Mouse (Mus musculus) forebrain, embryonic 13.5 days (tissue): ENCODE results near the gene Stim1. TPM values are rescaled to one million over a fixed set of nuclear protein-coding genes. Genes with fewer than 3 reads are reported as not detected.

ENCODE experiments used
- ATAC-seq: fragments of 200-750 bp; cut with Nextera tagmentation; 2 replicates; pipeline ENCODE4 v1.8.0; 2017
- H3K27ac ChIP-seq: fragments of 300-500 bp; sonication (generic); 2 replicates; pipeline ENCODE4 v1.5.1; 2015; ENCODE audit warnings: inconsistent platforms, mild to moderate bottlenecking, moderate library complexity
- H3K27me3 ChIP-seq: fragments of 300-500 bp; sonication (generic); 2 replicates; pipeline ENCODE4 v1.6.1; 2015; ENCODE audit warnings: mild to moderate bottlenecking, inconsistent platforms
- H3K36me3 ChIP-seq: fragments of 300-500 bp; sonication (generic); 2 replicates; pipeline ENCODE4 v1.6.1; 2015; ENCODE audit warnings: mild to moderate bottlenecking, inconsistent platforms; ENCODE audit not compliant: poor library complexity, severe bottlenecking
- H3K4me1 ChIP-seq: fragments of 300-500 bp; sonication (generic); 2 replicates; pipeline ENCODE4 v1.6.1; 2015; ENCODE audit warnings: inconsistent platforms
- H3K4me2 ChIP-seq: fragments of 300-500 bp; sonication (generic); 2 replicates; pipeline ENCODE4 v1.6.1; 2015; ENCODE audit warnings: inconsistent platforms, mild to moderate bottlenecking, moderate library complexity
- H3K4me3 ChIP-seq: fragments of 300-500 bp; sonication (generic); 2 replicates; pipeline ENCODE4 v1.5.1; 2015; ENCODE audit warnings: mild to moderate bottlenecking, inconsistent platforms
- H3K9ac ChIP-seq: fragments of 300-500 bp; sonication (generic); 2 replicates; pipeline ENCODE4 v1.6.1; 2015; ENCODE audit warnings: mild to moderate bottlenecking, inconsistent platforms
- H3K9me3 ChIP-seq: fragments of 300-500 bp; sonication (generic); replicated peaks from 2 replicates; pipeline ENCODE4 v1.6.1; 2016; ENCODE audit warnings: inconsistent platforms
- WGBS: fragments of 180-500 bp; shearing (Covaris S2); methylation state at CpG from one replicate; pipeline ENCODE4 v1.1.7; 2015; 5-methylcytosine and 5-hydroxymethylcytosine counted together
- polyA plus RNA-seq: library from polyadenylated mRNA; unstranded; fragments of >200 nt; fragmentation: Nextera tagmentation; extraction: Ambion mirVana; gene quantifications from 2 replicates; pipeline ENCODE4 v1.2.1, GENCODE M21; 2015

Gene Stim1
- polyA plus RNA-seq, 1 experiment from 2014 or later = 8.3 TPM

DNA sequence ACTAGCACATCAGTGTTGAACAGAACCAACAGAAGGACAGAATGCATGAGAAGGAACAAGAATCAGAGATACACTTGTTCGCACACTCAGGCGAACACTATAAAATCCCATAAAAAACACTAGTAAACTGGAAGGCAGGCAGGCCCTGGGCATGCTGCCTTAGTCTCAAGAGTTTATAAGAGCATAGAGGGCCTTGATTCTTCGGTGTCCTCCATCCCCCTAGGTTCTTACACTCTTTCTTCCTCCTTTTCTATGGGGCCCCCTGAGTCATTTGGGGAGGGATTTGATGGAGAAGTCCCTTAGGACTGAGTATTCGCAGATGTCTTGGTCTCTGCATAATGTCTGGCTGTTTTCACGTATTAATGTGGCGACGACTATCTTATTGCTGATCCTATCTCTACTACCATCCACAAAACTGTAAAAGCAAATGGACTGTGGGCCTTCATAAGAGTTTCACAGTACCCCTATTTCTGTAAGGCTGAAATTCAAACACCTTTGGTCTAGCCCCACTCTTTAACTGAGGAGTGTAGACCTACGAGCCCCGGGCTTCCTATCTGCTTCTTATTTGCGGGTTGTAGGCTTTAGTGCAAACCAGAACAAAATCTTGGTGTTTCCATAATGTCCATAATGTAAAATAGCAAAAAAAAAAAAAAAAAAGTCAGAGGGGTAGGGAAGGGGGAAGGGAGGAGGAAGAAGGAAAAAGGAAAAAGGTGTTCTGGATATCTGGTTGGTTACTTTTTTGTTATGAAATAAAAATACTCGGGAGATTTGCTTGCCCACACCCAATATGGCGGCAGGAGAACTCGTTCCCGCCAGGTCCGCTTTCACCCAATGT is 173.4 kb downstream of the Stim1 start:
- no peak; the same call in none of the 2 replicates for ATAC-seq
- peaks cover 15% of the 10 kb centered on the region for H3K36me3 ChIP-seq
- peaks cover 24% of the 10 kb centered on the region for H3K4me1 ChIP-seq
- H3K27ac ChIP-seq = no peak overlapping the region
- H3K27me3 ChIP-seq = peaks cover 3% of the 10 kb centered on the region; the same call in 1 of the 2 replicates
- H3K4me3 ChIP-seq = peak overlapping the region; percentile 75
- H3K9ac ChIP-seq = no peak overlapping the region
- no peaks in the 10 kb centered on the region for H3K9me3 ChIP-seq
- 55% methylated on average over 15 of the region's 15 CpGs for WGBS
- peak overlapping the region; percentile 36 for H3K4me2 ChIP-seq

DNA sequence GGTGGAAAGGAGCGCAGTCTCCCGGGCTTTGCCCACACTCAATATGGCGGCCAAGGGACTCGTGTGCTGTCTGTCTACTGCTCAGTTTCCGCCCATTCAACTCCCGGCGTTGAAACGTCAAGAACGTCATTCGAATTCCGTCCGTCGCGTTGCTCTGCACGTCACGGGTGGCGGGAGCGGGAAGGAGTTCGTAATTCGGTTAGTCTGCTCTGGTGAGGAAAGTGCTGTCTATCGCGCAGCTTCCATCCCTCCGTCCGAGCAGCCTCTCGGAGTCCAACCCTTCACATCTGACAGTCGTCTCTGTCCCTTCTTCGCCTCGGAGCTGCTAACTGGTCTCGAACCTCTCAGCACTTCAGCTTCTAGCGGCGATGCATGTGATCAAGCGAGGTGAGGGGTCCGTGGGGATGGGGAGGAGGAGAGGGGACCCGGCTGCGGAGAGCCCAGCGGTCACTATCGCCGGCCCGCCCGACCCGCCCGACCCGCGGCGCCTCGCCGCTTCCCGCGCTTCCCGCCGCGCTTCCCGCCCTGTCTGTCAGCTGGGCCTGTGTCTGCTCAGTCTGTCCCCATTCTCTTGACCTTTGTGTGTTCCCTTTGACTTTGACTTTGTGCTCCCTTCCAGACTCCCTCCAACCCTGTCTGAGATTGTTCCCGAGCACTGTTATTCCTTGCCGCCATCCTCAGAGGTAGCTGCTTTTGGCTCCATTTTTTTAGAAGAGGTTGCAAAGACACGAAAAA is 174.2 kb downstream of the Stim1 start, which contains the start of gene Rrm1:
Gene Rrm1 (plus strand): TSS at position 39 of the 735 bp plus-strand sequence.
- H3K9me3 ChIP-seq = no peaks in the 10 kb centered on the region
- peak within 1 kb of the TSS; percentile 74 for H3K27ac ChIP-seq
- H3K4me2 ChIP-seq = peak within 1 kb of the TSS; percentile 60
- H3K36me3 ChIP-seq = peaks cover 23% of the 10 kb centered on the region
- ATAC-seq = peak; percentile 100
- H3K4me1 ChIP-seq = peaks cover 24% of the 10 kb centered on the region
- WGBS = under 1% methylated on average over 36 of the region's 56 CpGs
- H3K9ac ChIP-seq = peak within 1 kb of the TSS; percentile 85
- peaks cover 3% of the 10 kb centered on the region; the same call in 1 of the 2 replicates for H3K27me3 ChIP-seq
- H3K4me3 ChIP-seq = peak within 1 kb of the TSS; percentile 75

DNA sequence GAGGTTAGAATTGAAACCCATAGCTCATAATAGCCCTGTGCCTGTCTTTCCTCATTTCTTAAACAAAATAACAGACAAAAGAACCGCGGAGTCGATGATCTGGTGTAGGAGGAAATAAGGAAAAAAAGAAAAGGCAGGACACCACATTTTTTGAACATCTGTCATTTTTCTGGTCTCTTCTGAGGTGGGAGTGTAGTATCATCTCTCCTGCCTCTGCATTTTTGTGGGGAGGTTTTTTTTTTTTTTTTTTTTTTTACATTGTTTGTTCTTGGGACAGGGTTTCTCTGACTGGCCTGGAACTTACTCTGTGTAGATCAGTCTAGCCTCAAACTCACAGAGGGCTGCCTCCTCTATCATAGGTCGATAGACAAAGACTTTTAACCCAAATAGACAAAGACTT is 174.8 kb downstream of the Stim1 start:
- Histone ChIP-seq H3K4me2 (peak overlapping the region; percentile 60), H3K27ac (peak overlapping the region; percentile 74; the same call in 1 of the 2 replicates), H3K27me3 (peaks cover 3% of the 10 kb centered on the region; the same call in 1 of the 2 replicates), H3K4me1 (peaks cover 24% of the 10 kb centered on the region), H3K9me3 (no peaks in the 10 kb centered on the region), H3K9ac (peak overlapping the region; percentile 85), H3K4me3 (peak overlapping the region; percentile 75), H3K36me3 (peaks cover 28% of the 10 kb centered on the region)
- 0% methylated on average over 4 of the region's 4 CpGs for WGBS
- no peak for ATAC-seq

GRCm38 (mm10) chr7:102444301-102444700 is 176.7 kb downstream of the Stim1 start:
- H3K36me3 ChIP-seq = peaks cover 43% of the 10 kb centered on the region
- H3K9ac ChIP-seq = no peak overlapping the region
- H3K4me3 ChIP-seq = no peak overlapping the region
- no peak for ATAC-seq
- 0 out of 2 replicates have a peak, but pooled peaks cover under 1% of the 10 kb centered on the region for H3K27me3 ChIP-seq
- H3K4me1 ChIP-seq = peaks cover 24% of the 10 kb centered on the region
- 89% methylated on average over 2 of the region's 2 CpGs for WGBS
- H3K9me3 ChIP-seq = no peaks in the 10 kb centered on the region
- 0 out of 2 replicates have a peak overlapping the region, but pooled peaks have one; percentile 1 for H3K4me2 ChIP-seq
- no peak overlapping the region for H3K27ac ChIP-seq

DNA sequence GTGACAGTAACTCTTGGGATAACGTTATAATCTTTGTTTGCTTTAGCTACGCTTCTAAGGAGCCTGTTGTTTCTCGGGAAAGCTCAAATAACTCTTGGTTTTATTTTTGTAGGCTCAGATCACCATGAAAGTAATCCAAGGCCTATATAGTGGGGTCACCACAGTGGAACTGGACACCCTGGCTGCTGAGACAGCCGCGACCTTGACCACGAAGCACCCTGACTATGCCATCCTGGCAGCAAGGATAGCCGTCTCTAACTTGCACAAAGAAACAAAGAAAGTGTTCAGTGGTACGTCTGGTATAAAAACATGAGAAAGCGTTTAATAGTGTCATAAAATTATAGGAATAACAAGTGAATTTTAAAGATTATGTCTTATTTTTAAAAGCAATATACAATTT is 178.8 kb downstream of the Stim1 start:
- H3K36me3 ChIP-seq = peaks cover 64% of the 10 kb centered on the region
- no peak for ATAC-seq
- WGBS = 94% methylated on average over 9 of the region's 9 CpGs
- peaks cover 24% of the 10 kb centered on the region for H3K4me1 ChIP-seq
- H3K4me3 ChIP-seq = no peak overlapping the region
- no peak overlapping the region for H3K4me2 ChIP-seq
- no peak overlapping the region for H3K9ac ChIP-seq
- no peaks in the 10 kb centered on the region for H3K27me3 ChIP-seq
- no peak overlapping the region for H3K27ac ChIP-seq
- H3K9me3 ChIP-seq = no peaks in the 10 kb centered on the region

DNA sequence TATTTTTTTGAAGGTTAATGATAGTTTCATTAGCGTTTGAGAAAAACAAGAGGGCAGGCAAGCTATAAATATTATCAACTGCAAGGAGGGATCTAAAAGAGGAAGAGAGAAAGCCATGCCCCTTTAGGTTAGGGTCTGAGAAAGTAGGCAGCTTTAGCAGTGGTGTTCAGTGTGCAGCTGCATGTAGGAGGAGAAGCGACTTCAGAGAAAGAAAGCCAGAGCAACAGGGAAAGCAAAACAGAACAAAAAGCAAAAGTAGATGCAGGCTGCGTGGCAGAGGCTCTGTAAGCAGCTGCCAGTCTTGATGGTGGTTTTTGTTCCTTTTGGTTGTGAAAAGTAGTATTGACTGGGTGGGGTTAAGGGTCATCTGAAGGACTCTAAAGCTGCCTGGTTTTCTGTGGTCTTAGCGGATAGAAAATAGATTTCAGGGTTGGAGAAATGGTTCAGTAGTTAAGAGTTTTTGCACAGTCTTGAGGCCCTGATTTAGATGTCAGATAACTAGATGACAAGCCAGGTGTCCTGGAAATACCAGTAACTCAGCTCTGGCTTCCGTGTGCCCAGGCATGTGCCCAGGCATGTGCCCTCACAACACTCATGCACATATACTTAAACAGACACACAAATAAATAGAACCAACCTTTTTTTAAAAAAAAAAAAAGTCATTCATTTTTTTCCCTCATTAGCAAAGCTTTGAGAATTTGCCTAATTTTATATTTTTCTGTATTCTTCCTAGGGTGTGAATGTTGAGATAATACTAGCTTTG is 191.2 kb downstream of the Stim1 start:
- H3K4me1 ChIP-seq = no peaks in the 10 kb centered on the region
- 77% methylated on average over 5 of the region's 5 CpGs for WGBS
- no peaks in the 10 kb centered on the region for H3K9me3 ChIP-seq
- no peak overlapping the region for H3K27ac ChIP-seq
- H3K9ac ChIP-seq = no peak overlapping the region
- no peaks in the 10 kb centered on the region for H3K27me3 ChIP-seq
- no peak overlapping the region for H3K4me2 ChIP-seq
- H3K36me3 ChIP-seq = peaks cover 97% of the 10 kb centered on the region
- no peak overlapping the region for H3K4me3 ChIP-seq
- ATAC-seq = no peak

GRCm38 (mm10) chr7:102467566-102467965 is 200.0 kb downstream of the Stim1 start:
- H3K27me3 ChIP-seq = no peaks in the 10 kb centered on the region
- H3K27ac ChIP-seq = no peak overlapping the region
- 90% methylated on average over 8 of the region's 8 CpGs for WGBS
- H3K4me2 ChIP-seq = no peak overlapping the region
- H3K4me3 ChIP-seq = no peak overlapping the region
- no peak for ATAC-seq
- no peak overlapping the region for H3K9ac ChIP-seq
- H3K36me3 ChIP-seq = peaks cover 78% of the 10 kb centered on the region
- no peaks in the 10 kb centered on the region for H3K4me1 ChIP-seq
- no peaks in the 10 kb centered on the region for H3K9me3 ChIP-seq

GRCm38 (mm10) chr7:102472675-102473074 is 205.1 kb downstream of the Stim1 start:
- Histone ChIP-seq H3K4me2 (no peak overlapping the region), H3K9me3 (no peaks in the 10 kb centered on the region), H3K27me3 (no peaks in the 10 kb centered on the region), H3K4me1 (no peaks in the 10 kb centered on the region), H3K27ac (no peak overlapping the region), H3K4me3 (no peak overlapping the region), H3K9ac (no peak overlapping the region), H3K36me3 (peaks cover 28% of the 10 kb centered on the region)
- no peak for ATAC-seq
- 74% methylated on average over 5 of the region's 5 CpGs for WGBS

DNA sequence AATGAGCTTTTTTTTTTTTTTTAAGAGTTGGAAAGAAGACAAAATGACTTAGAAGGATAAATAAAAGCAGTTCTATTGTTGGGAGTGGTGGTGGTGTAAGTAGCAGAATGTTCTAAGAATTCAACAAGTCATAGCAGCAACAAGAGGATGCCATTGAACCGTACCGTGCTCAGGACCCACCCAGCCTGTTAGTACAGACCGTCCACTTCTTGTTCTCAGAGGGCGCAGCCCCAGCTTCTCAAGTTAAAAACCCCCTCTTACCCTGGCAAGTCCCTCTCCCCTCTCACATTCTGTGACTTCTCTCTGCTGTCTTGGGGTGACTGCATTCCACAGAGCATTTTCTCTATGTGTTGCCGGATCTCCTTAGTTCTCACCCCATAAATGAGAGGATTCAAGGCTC is 209.0 kb downstream of the Stim1 start:
- no peak overlapping the region for H3K4me3 ChIP-seq
- H3K9ac ChIP-seq = no peak overlapping the region
- no peaks in the 10 kb centered on the region for H3K36me3 ChIP-seq

DNA sequence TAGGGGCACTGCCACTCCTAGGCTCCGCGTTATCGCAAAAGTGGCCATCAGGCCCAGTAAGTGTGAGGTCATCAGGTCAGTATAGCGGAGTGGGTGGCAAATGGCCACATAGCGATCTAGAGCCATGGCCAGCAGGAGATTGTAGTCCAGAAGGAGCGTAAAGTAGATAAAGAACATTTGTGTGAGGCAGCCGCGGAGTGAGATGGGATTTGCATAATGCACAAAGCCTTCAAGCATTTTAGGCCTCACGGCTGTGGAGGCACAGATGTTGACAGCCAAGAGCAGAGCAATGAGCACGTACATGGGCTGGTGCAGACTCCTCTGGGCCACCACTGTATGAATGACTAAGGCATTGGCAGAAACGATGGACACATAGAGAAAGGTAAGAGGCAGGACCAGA is 209.8 kb downstream of the Stim1 start:
- Histone ChIP-seq H3K27ac (no peak overlapping the region), H3K36me3 (no peaks in the 10 kb centered on the region), H3K9ac (no peak overlapping the region), H3K27me3 (no peaks in the 10 kb centered on the region), H3K4me2 (no peak overlapping the region), H3K9me3 (no peaks in the 10 kb centered on the region), H3K4me3 (no peak overlapping the region), H3K4me1 (no peaks in the 10 kb centered on the region)
- WGBS = 73% methylated on average over 11 of the region's 11 CpGs
- no peak for ATAC-seq

More for the DNA sequence above, 209.0 kb downstream of the Stim1 start:
- Histone ChIP-seq H3K27ac (no peak overlapping the region), H3K4me1 (no peaks in the 10 kb centered on the region), H3K27me3 (no peaks in the 10 kb centered on the region), H3K4me2 (no peak overlapping the region), H3K9me3 (no peaks in the 10 kb centered on the region)
- ATAC-seq = no peak
- 97% methylated on average over 5 of the region's 5 CpGs for WGBS

DNA sequence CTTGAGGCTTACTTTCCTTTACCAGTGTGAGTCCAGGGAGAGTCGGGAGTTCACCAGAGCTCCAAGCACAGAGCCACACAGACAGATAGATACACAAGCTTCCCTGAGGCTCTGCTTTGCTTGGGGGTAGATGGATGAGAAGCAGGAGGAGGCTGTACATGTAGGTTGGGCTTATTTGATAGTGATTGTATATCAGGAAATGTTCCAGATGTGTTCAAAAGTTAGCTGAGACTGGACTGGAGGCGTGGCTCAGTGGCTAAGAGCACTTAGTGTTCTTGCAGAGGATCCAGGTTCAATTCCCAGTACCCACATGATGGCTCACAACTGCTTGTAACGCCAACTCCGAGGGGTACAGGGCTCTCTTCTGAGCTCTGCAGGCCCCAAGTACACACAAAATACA is 210.8 kb downstream of the Stim1 start:
- Histone ChIP-seq H3K4me3 (no peak overlapping the region), H3K27ac (no peak overlapping the region), H3K4me2 (no peak overlapping the region), H3K9ac (no peak overlapping the region), H3K36me3 (0 out of 2 replicates have a peak, but pooled peaks cover 5% of the 10 kb centered on the region), H3K27me3 (no peaks in the 10 kb centered on the region), H3K9me3 (no peaks in the 10 kb centered on the region), H3K4me1 (no peaks in the 10 kb centered on the region)
- 87% methylated on average over 4 of the region's 4 CpGs for WGBS
- no peak for ATAC-seq
